Mouse (Mus musculus): ENCODE measurements around the gene Gramd2. TPM values are rescaled to one million over a fixed set of nuclear protein-coding genes. Genes with fewer than 3 reads are reported as not detected.

Gene Gramd2
- total and polyA plus RNA-seq, 3 experiments, result not detected

Other genes with a start within 250 kb of the Gramd2 start
- 207 and 218 TPM in 2 replicates for gene Arih1, start 193.5 kb upstream of the Gramd2 start, total RNA-seq (2014; fragmentation: Nextera tagmentation)
- 66.8 and 89.3 TPM in 2 replicates for gene Arih1, start 193.5 kb upstream of the Gramd2 start, total RNA-seq (2017)
- gene Arih1, start 193.5 kb upstream of the Gramd2 start, polyA plus RNA-seq (2012), result 47.5 and 69.3 TPM in 2 replicates
- gene Hexa, start 140.6 kb upstream of the Gramd2 start, total RNA-seq (2014; fragmentation: Nextera tagmentation), result not detected in 2 replicates
- gene Hexa, start 140.6 kb upstream of the Gramd2 start, total RNA-seq (2017), result 0.41 and 0.55 TPM in 2 replicates
- 0.04 and 0.06 TPM in 2 replicates for gene Hexa, start 140.6 kb upstream of the Gramd2 start, polyA plus RNA-seq (2012)
- not detected in 2 replicates for gene Tmem202, start 140.3 kb upstream of the Gramd2 start, total RNA-seq (2014; fragmentation: Nextera tagmentation)
- not detected in 2 replicates for gene Tmem202, start 140.3 kb upstream of the Gramd2 start, total RNA-seq (2017)
- gene Tmem202, start 140.3 kb upstream of the Gramd2 start, polyA plus RNA-seq (2012), result not detected in 2 replicates
- not detected in 2 replicates for gene Celf6, start 102.2 kb upstream of the Gramd2 start, total RNA-seq (2014; fragmentation: Nextera tagmentation)
- gene Celf6, start 102.2 kb upstream of the Gramd2 start, total RNA-seq (2017), result not detected in 2 replicates
- not detected in 2 replicates for gene Celf6, start 102.2 kb upstream of the Gramd2 start, polyA plus RNA-seq (2012)
- 70.7 and 72.5 TPM in 2 replicates for gene Parp6, start 62.9 kb upstream of the Gramd2 start, total RNA-seq (2014; fragmentation: Nextera tagmentation)
- gene Parp6, start 62.9 kb upstream of the Gramd2 start, total RNA-seq (2017), result 25.2 and 25.7 TPM in 2 replicates
- gene Parp6, start 62.9 kb upstream of the Gramd2 start, polyA plus RNA-seq (2012), result 7.0 and 8.8 TPM in 2 replicates
- gene Pkm, start 23.8 kb upstream of the Gramd2 start, total RNA-seq (2014; fragmentation: Nextera tagmentation), result 434 and 515 TPM in 2 replicates
- gene Pkm, start 23.8 kb upstream of the Gramd2 start, total RNA-seq (2017), result 2,044 and 2,381 TPM in 2 replicates
- gene Pkm, start 23.8 kb upstream of the Gramd2 start, polyA plus RNA-seq (2012), result 1,891 and 2,295 TPM in 2 replicates
- 23.1 and 27.1 TPM in 2 replicates for gene Senp8, start 70.6 kb downstream of the Gramd2 start, total RNA-seq (2014; fragmentation: Nextera tagmentation)
- 14.5 and 15.0 TPM in 2 replicates for gene Senp8, start 70.6 kb downstream of the Gramd2 start, total RNA-seq (2017)
- 0.33 and 0.43 TPM in 2 replicates for gene Senp8, start 70.6 kb downstream of the Gramd2 start, polyA plus RNA-seq (2012)
- 32.2 and 35.7 TPM in 2 replicates for gene Myo9a, start 70.8 kb downstream of the Gramd2 start, total RNA-seq (2014; fragmentation: Nextera tagmentation)
- 25.7 and 27.4 TPM in 2 replicates for gene Myo9a, start 70.8 kb downstream of the Gramd2 start, total RNA-seq (2017)
- gene Myo9a, start 70.8 kb downstream of the Gramd2 start, polyA plus RNA-seq (2012), result 0.67 and 0.82 TPM in 2 replicates

Data from G1E (cell line).